Mouse (Mus musculus) liver, embryonic 14.5 days (tissue): ENCODE data around the gene Gpx5.

Experiments
- CTCF ChIP-seq: IDR thresholded peaks from 2 replicates; pipeline ENCODE4 v1.5.1; 2016; ENCODE audit warnings: antibody characterized with exemption, low read depth, control low read depth
- EP300 ChIP-seq: IDR thresholded peaks from 2 replicates; pipeline ENCODE4 v1.6.1; 2016; ENCODE audit warnings: antibody characterized with exemption, low read depth

DNA sequence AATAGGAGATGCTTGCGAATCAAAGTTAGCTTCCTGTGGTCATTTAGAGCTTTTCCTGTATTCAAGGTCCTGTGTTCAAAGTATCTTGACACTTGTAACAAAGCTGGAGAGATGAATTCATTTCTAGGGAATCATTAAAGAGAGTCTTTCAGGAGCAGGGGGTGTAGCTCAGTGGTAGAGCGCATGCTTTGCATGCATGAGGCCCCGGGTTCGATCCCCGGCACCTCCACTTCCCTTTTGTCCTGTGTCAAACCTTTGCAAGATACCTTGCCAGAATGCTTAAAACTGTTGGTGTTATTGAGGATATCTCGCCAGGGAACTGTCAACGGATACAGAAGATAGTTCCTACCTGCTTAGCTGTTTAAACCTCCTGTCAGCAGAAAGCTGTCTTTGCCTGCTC lies 51.7 kb downstream of the Gpx5 start:
- TF ChIP-seq CTCF (no peak), EP300 (no peak)
